Mouse (Mus musculus): ENCODE data around the gene Plpp7. TPM values are rescaled to one million over a fixed set of nuclear protein-coding genes. Genes with fewer than 3 reads are reported as not detected.
A peak's percentile ranks its signal among the peaks of the same experiment; 100 is the strongest.

Plpp7 gene
- polyA plus RNA-seq, 1 experiment from 2014 or later = 5.7 TPM

DNA sequence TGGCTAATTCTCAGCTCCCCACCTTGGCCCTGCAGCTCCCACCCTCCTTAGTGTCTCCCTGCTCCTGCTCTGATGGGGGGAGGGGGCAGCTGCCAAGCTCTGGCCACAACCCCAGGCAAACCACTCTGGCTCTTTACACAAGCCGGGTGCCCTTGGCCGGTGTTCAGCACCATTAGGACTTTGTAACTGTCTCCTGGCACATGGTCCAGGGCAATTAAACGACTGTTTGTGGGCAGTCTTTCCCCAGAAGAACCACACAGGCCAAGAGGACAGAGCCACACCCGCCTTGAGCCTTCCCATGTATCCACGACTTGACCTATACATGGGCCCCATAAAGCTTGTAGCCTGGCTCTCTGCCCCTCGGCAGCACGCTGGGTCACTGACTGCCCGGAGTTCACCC lies 20.9 kb upstream of the Plpp7 start:
- Histone ChIP-seq H3K9ac (no peak overlapping the region), H3K36me3 (no peaks in the 10 kb centered on the region), H3K4me1 (no peaks in the 10 kb centered on the region), H3K4me3 (no peak overlapping the region), H3K27me3 (no peaks in the 10 kb centered on the region), H3K27ac (no peak overlapping the region), H3K9me3 (no peaks in the 10 kb centered on the region), H3K4me2 (no peak overlapping the region)
- WGBS = 73% methylated on average over 8 of the region's 8 CpGs
- no peak for ATAC-seq (ENCODE audit: insufficient number of reproducible peaks, insufficient read depth, low FRiP score, low TSS enrichment, low read depth)

DNA sequence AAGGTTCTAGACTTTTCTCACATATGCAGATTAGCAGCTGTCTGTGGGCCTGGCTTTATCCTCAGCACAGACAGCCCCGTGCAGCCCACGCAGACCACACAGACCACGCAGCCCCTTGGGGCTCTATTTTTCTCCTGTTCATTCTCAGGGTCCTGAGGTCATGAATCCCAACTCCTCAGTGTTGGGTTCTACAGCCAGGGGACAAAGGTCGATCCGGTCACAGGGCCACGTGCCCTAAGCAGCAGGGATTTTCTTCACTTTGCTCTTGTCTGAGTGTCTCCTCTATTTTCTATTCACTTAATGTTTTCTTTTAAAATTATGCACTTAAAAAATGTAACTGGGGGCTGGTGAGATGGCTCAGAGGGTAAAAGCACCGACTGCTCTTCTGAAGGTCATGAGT lies 20.0 kb upstream of the Plpp7 start:
- H3K9me3 ChIP-seq = no peaks in the 10 kb centered on the region
- H3K27ac ChIP-seq = no peak overlapping the region
- no peak for ATAC-seq (ENCODE audit: insufficient number of reproducible peaks, insufficient read depth, low FRiP score, low TSS enrichment, low read depth)
- H3K4me1 ChIP-seq = no peaks in the 10 kb centered on the region
- H3K36me3 ChIP-seq = no peaks in the 10 kb centered on the region
- H3K4me2 ChIP-seq = no peak overlapping the region
- H3K9ac ChIP-seq = no peak overlapping the region
- H3K4me3 ChIP-seq = no peak overlapping the region
- peaks cover 4% of the 10 kb centered on the region; the same call in 1 of the 2 replicates for H3K27me3 ChIP-seq
- WGBS = 58% methylated on average over 7 of the region's 7 CpGs

DNA sequence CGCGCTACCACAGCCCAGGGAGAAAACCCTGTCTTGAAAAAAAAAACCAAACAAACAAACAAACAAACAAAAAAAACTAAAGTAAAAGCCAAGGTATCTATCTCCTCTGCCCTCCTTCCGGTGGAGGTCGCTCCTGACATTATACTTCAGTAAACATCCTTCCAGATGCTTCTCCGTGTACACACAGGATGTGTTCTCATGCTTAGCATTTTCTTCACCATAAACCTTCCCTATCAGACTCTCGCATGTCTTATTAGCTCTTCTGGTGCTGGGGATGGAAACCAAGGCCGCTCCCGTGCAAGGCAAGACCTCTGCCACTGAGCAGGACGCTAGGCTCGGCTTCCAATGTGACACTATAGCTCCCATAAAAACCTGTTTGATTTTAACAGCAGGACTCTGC lies 17.6 kb upstream of the Plpp7 start:
- H3K27ac ChIP-seq = no peak overlapping the region; the same call in 1 of the 2 replicates
- ATAC-seq (ENCODE audit: insufficient number of reproducible peaks, insufficient read depth, low FRiP score, low TSS enrichment, low read depth) = no peak
- 83% methylated on average over 10 of the region's 10 CpGs for WGBS
- peaks cover 17% of the 10 kb centered on the region for H3K27me3 ChIP-seq
- H3K36me3 ChIP-seq = no peaks in the 10 kb centered on the region
- no peak overlapping the region for H3K9ac ChIP-seq
- H3K4me1 ChIP-seq = no peaks in the 10 kb centered on the region
- no peaks in the 10 kb centered on the region for H3K9me3 ChIP-seq
- no peak overlapping the region for H3K4me3 ChIP-seq
- H3K4me2 ChIP-seq = no peak overlapping the region

DNA sequence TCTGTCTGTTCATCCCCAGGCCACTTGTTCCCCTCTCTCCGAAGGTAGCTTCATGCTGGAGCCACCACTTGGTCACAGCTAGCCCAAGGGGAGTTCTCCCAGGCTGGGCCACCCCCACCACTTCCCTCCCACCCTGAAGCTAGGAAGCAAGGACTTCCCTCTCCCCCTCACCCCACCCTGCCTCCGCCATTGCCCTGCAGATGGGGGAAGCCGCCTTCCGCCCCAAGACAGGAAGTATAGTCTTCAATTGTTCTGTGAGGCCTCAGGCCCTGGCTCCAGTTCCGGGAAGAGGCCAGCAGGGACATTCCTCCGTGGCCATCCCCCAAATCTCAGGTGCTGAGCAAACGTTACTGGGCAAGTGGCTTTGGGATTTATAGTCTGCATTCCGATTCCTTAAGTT lies 16.8 kb upstream of the Plpp7 start:
- H3K4me1 ChIP-seq = peaks cover 5% of the 10 kb centered on the region
- H3K9me3 ChIP-seq = no peaks in the 10 kb centered on the region
- ATAC-seq (ENCODE audit: insufficient number of reproducible peaks, insufficient read depth, low FRiP score, low TSS enrichment, low read depth) = no peak
- no peak overlapping the region for H3K9ac ChIP-seq
- no peaks in the 10 kb centered on the region for H3K36me3 ChIP-seq
- no peak overlapping the region for H3K4me2 ChIP-seq
- WGBS = 29% methylated on average over 8 of the region's 8 CpGs
- no peak overlapping the region for H3K27ac ChIP-seq
- H3K27me3 ChIP-seq = peaks cover 25% of the 10 kb centered on the region
- H3K4me3 ChIP-seq = no peak overlapping the region

DNA sequence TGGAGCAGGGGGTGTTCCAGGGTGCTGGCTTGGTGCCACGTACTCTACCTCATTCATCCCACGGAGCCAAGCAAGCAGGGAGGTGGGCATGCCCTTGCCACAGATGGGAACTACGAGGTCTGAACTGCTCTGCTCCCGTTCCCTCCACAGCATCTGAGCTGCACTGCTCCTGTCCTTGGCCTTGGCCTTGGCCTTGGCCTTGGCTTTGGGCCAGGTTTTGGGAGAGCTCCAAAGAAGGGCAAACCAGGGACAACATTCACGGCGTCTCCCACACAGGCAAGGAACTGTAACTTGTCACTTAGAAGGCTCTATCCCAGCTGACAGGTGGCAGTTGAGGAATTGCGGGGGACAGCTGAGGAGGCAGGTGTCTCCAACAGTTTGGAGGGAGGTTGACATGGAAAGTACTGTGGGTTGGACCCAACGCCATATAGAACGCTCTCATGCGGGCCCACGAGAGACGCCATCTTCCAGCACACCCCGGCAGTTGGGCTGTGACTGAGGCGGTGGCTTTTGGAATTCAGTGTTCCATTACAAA lies 16.1 kb upstream of the Plpp7 start:
- Histone ChIP-seq H3K36me3 (no peaks in the 10 kb centered on the region), H3K9ac (no peak overlapping the region), H3K4me3 (no peak overlapping the region), H3K27me3 (peaks cover 33% of the 10 kb centered on the region), H3K4me2 (no peak overlapping the region), H3K27ac (no peak overlapping the region), H3K4me1 (peaks cover 13% of the 10 kb centered on the region), H3K9me3 (no peaks in the 10 kb centered on the region)
- whole genome bisulfite sequencing = 91% methylated on average over 14 of the region's 14 CpGs
- no peak for ATAC-seq (ENCODE audit: insufficient number of reproducible peaks, insufficient read depth, low FRiP score, low TSS enrichment, low read depth)

DNA sequence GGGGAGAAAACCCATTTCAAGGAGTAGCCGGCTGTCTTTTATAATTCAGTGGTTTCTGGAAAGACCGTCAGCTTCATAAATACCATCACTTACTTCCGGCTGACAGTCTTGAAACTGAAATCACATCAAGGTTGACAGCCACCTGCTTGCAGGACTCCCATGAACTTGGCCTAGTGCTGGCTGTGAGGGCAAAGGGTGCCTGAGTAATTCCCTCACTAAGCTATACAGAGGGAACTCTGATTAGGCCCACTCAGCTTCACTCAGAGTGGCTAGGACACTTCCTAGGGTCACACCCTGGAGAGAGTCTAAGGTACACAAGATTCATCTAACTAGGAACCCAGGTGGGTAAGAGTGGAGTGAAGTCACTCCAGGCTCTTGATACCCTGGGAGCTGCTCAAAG lies 14.6 kb upstream of the Plpp7 start:
- 81% methylated on average over 3 of the region's 3 CpGs for WGBS
- Histone ChIP-seq H3K36me3 (no peaks in the 10 kb centered on the region), H3K9me3 (no peaks in the 10 kb centered on the region), H3K27ac (no peak overlapping the region), H3K9ac (no peak overlapping the region), H3K4me3 (no peak overlapping the region), H3K4me2 (no peak overlapping the region), H3K4me1 (peaks cover 13% of the 10 kb centered on the region), H3K27me3 (peaks cover 46% of the 10 kb centered on the region)
- no peak for ATAC-seq (ENCODE audit: insufficient number of reproducible peaks, insufficient read depth, low FRiP score, low TSS enrichment, low read depth)

DNA sequence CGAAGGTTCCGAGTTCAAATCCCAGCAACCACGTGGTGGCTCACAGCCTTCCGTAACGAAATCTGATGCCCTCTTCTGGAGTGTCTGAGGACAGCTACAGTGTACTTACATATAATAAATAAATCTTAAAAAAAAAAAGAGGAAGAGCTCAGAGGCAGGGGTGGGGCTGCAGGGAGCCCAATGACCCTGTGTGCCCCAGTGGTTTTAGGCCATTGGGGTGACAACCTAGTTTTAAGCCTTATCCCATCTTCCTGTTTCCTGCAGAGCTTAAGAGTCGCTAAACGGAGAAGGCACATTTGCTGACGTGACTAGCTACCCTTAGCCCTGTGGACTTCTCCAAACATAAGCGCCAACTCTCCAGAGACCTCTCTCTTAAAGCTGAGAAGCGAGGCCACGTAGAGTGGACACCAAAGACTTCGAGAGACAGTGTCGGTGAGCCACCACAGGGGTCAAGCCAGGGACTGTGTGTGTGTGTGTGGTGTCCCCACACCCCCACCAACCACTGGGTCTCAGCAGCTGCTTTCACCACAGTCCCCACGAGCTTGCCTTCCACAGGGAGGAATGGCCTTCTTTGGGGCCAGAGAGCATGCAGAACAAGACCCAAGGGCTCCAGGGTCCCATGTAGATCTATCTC lies 13.9 kb upstream of the Plpp7 start:
- Histone ChIP-seq H3K9ac (no peak overlapping the region), H3K27ac (no peak overlapping the region), H3K36me3 (no peaks in the 10 kb centered on the region), H3K27me3 (peaks cover 54% of the 10 kb centered on the region), H3K9me3 (no peaks in the 10 kb centered on the region), H3K4me1 (peaks cover 13% of the 10 kb centered on the region), H3K4me2 (peak overlapping the region; percentile 99), H3K4me3 (peak overlapping the region; percentile 66; the same call in 1 of the 2 replicates)
- WGBS = 86% methylated on average over 14 of the region's 14 CpGs
- no peak for ATAC-seq (ENCODE audit: insufficient number of reproducible peaks, insufficient read depth, low FRiP score, low TSS enrichment, low read depth)

DNA sequence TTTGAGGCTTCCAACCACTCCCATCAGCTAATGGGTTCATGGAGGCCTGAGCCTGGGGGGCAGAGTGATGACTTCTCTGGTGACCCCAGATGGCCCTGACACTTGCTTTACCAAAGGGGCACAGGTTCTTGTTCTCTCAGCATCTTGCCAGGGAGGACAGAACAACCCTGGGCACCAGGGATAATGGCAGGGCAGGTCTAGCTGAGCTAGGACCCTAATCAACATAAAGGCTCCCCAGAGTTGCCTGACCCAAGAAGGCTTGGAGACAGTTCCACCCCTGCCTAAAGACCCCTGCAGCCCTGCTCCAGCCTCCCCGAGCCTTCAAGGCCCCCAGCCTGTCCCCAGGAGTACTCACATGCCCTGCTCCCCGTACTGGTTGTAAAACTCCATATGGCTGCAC lies 13.1 kb upstream of the Plpp7 start:
- H3K27me3 ChIP-seq = peaks cover 62% of the 10 kb centered on the region
- H3K4me3 ChIP-seq = peak overlapping the region; percentile 66
- peaks cover 13% of the 10 kb centered on the region for H3K4me1 ChIP-seq
- WGBS = 47% methylated on average over 2 of the region's 2 CpGs
- no peak overlapping the region for H3K27ac ChIP-seq
- no peak for ATAC-seq (ENCODE audit: insufficient number of reproducible peaks, insufficient read depth, low FRiP score, low TSS enrichment, low read depth)
- no peaks in the 10 kb centered on the region for H3K9me3 ChIP-seq
- no peaks in the 10 kb centered on the region for H3K36me3 ChIP-seq
- peak overlapping the region; percentile 99 for H3K4me2 ChIP-seq
- H3K9ac ChIP-seq = peak overlapping the region; percentile 70; the same call in 1 of the 2 replicates

DNA sequence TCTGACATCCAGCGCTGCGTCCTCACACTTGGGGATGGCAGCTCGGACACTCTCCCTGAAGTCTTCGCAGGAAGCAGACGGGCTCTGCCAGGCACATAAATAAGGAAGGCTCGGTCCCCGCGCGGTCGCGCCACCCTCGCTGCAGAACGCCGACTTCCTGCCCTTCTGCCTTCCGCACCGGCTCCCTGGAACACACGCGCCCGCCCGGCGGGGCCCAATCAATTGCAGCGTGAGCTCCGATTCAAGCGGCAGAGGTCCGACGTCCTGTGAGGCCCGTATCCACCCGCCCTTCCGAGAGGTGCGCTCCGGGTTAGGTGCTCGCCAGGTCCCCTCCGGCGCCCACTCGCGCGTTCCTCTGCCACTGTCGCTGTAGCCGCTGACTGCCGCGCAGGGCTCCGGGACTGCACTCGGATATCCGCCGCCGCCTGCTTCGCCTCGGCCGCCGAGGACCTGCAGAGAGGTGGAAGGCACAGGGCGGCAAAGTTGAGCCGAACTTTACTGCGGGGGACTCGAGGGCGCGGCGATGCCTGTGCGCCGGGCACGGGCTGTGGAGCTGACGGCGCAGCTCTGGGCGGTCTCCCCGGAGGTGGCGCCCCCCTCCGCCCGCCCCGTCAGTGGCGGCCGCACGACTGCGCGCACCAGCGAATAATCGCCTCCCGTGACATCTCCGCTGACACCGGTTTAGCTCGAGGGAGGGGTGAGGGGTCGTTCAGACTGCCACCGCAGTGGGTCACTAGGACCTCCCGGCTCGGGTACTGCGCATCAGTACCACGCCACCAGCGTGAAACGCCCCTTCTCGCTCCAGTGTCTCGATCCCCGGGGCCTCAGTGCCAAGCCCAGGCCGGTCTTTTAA lies 11.9 kb upstream of the Plpp7 start:
- Histone ChIP-seq H3K36me3 (no peaks in the 10 kb centered on the region), H3K9ac (peak overlapping the region; percentile 70), H3K27ac (0 out of 2 replicates have a peak overlapping the region, but pooled peaks have one; percentile 11), H3K9me3 (no peaks in the 10 kb centered on the region), H3K27me3 (peaks cover 73% of the 10 kb centered on the region), H3K4me3 (peak overlapping the region; percentile 66), H3K4me2 (peak overlapping the region; percentile 99), H3K4me1 (peaks cover 17% of the 10 kb centered on the region)
- WGBS = under 1% methylated on average over 90 of the region's 91 CpGs
- no peak for ATAC-seq (ENCODE audit: insufficient number of reproducible peaks, insufficient read depth, low FRiP score, low TSS enrichment, low read depth)

DNA sequence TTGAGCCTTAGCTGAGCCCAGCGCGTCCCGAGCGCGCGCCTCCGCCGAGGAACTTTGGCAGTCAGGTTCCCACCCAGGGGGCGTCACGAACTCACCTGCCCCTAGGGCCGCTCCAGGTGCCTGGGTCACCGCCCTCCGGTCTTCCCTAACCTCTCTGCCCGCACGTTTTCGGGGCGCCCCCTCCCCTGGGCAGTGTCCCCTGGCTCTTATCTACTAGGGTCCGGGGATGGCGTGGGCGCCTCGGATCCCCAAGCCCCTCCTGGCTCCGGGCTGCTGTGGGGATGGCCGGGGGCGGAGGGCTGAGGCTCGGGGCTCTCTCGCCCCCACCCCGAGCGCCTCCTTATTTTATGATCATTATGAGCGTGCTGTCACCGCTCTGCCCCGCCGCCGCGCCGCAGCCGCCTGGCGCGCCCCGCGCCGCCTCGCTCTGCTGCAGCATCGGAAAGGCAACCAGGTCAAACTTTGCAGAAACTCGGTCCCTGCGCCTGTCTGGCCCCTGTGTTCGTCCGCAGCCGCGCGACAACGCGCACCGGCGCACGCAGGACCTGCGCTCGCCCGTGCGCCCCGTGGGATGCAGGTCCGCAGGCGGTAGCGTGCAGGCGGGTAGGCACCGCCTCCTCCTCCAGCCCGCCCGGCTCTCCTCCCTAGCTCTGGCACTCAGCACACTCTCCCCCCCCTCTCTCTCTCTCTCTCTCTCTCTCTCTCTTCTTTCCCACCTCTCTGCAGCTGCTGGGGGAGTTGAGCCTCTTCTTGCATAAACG lies 11.0 kb upstream of the Plpp7 start, which contains the start of gene Fam78a:
TSS of gene Fam78a (minus strand) at position 747 of the 761 bp plus-strand sequence.
- Histone ChIP-seq H3K4me3 (peak within 1 kb of the TSS; percentile 66), H3K9ac (peak within 1 kb of the TSS; percentile 70), H3K27me3 (peaks cover 81% of the 10 kb centered on the region), H3K9me3 (no peaks in the 10 kb centered on the region), H3K4me2 (peak within 1 kb of the TSS; percentile 99), H3K4me1 (peaks cover 26% of the 10 kb centered on the region), H3K27ac (no peak within 1 kb of the TSS), H3K36me3 (no peaks in the 10 kb centered on the region)
- peak; percentile 7; the same call in 1 of the 2 replicates for ATAC-seq (ENCODE audit: insufficient number of reproducible peaks, insufficient read depth, low FRiP score, low TSS enrichment, low read depth)
- under 1% methylated on average over 62 of the region's 68 CpGs for WGBS

DNA sequence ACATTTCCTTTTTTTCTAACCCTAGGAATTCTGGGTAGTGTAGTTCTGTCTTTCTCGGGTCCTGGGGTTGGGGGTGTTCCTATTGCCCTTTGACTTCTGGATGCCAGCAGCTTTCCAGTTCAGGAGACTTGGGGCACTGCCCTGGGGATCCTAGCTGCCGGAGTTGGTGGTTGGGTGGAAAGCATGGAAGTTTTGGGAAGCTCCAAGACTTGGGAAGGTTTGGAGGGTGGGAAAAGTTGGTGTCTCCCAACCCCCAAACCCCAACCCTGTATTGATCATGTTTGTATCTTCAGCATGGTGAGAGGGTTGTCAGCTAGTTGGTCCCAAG lies 10.5 kb upstream of the Plpp7 start:
- WGBS = 18% methylated on average over 2 of the region's 2 CpGs
- H3K36me3 ChIP-seq = no peaks in the 10 kb centered on the region
- no peak overlapping the region for H3K27ac ChIP-seq
- peaks cover 85% of the 10 kb centered on the region for H3K27me3 ChIP-seq
- ATAC-seq (ENCODE audit: insufficient number of reproducible peaks, insufficient read depth, low FRiP score, low TSS enrichment, low read depth) = no peak
- H3K9ac ChIP-seq = peak overlapping the region; percentile 70; the same call in 1 of the 2 replicates
- H3K4me2 ChIP-seq = peak overlapping the region; percentile 99
- peak overlapping the region; percentile 66 for H3K4me3 ChIP-seq
- H3K4me1 ChIP-seq = peaks cover 27% of the 10 kb centered on the region
- no peaks in the 10 kb centered on the region for H3K9me3 ChIP-seq
